Mouse (Mus musculus) midbrain, postnatal 0 days (tissue): Measurements from ENCODE around the gene Rasgef1a. TPM values are rescaled to one million over a fixed set of nuclear protein-coding genes. Genes with fewer than 3 reads are reported as not detected.

Experiments
- ATAC-seq: fragments of 200-750 bp; cut with Nextera tagmentation; 2 replicates; pipeline ENCODE4 v1.8.0; 2017; ENCODE audit warnings: moderate number of reproducible peaks, mild to moderate bottlenecking, moderate TSS enrichment, moderate library complexity; ENCODE audit not compliant: low FRiP score
- DNase-seq: peaks from one replicate; pipeline ENCODE4 v3.0.0-alpha.2; 2015; ENCODE audit warnings: low spot score
- H3K27ac ChIP-seq: fragments of 300-500 bp; sonication (generic); 2 replicates; pipeline ENCODE4 v1.5.1; 2014; ENCODE audit warnings: low read depth, mild to moderate bottlenecking, low read length, mixed read lengths
- H3K27me3 ChIP-seq: fragments of 300-500 bp; sonication (generic); 2 replicates; pipeline ENCODE4 v1.6.1; 2014; ENCODE audit warnings: low read length, control low read depth, mixed read lengths; ENCODE audit not compliant: insufficient read depth
- H3K36me3 ChIP-seq: fragments of 300-500 bp; sonication (generic); 2 replicates; pipeline ENCODE4 v1.6.1; 2014; ENCODE audit warnings: low read length, control low read depth, mixed read lengths; ENCODE audit not compliant: insufficient read depth
- H3K4me1 ChIP-seq: fragments of 300-500 bp; sonication (generic); 2 replicates; pipeline ENCODE4 v1.6.1; 2014; ENCODE audit warnings: mild to moderate bottlenecking, control low read depth, antibody characterized with exemption, low read length, mixed read lengths; ENCODE audit not compliant: insufficient read depth
- H3K4me2 ChIP-seq: fragments of 300-500 bp; sonication (generic); 2 replicates; pipeline ENCODE4 v1.6.1; 2014; ENCODE audit warnings: low read depth, mild to moderate bottlenecking, low read length, mixed read lengths; ENCODE audit not compliant: poor library complexity, severe bottlenecking
- H3K4me3 ChIP-seq: fragments of 300-500 bp; sonication (generic); 2 replicates; pipeline ENCODE4 v1.5.1; 2014; ENCODE audit warnings: low read depth, mild to moderate bottlenecking, low read length, moderate library complexity
- H3K9ac ChIP-seq: fragments of 300-500 bp; sonication (generic); replicated peaks from 2 replicates; pipeline ENCODE4 v1.6.1; 2014; ENCODE audit warnings: mild to moderate bottlenecking, low read length, moderate library complexity, mixed read lengths; ENCODE audit not compliant: poor library complexity, severe bottlenecking
- H3K9me3 ChIP-seq: fragments of 300-500 bp; sonication (generic); 2 replicates; pipeline ENCODE4 v1.6.1; 2016; ENCODE audit warnings: low read length, control low read depth
- CTCF ChIP-seq: IDR thresholded peaks from 2 replicates; pipeline ENCODE4 v1.5.1; 2016; ENCODE audit warnings: antibody characterized with exemption, mild to moderate bottlenecking
- WGBS: fragments of 180-500 bp; shearing (Covaris S2); extraction: QIAGEN DNeasy Blood & Tissue Kit; methylation state at CpG from one replicate; pipeline ENCODE4 v1.1.7; 2014; 5-methylcytosine and 5-hydroxymethylcytosine counted together
- polyA plus RNA-seq: library from polyadenylated mRNA; unstranded; fragments of >200 nt; fragmentation: Nextera tagmentation; extraction: Ambion mirVana; gene quantifications from 2 replicates; pipeline ENCODE4 v1.2.1, GENCODE M21; 2015
- total RNA-seq: library from RNA; depleted of rRNA; stranded (reverse); fragments of >200 nt; gene quantifications from 2 replicates; pipeline ENCODE4 v1.2.3, GENCODE M21; 2014

Rasgef1a gene
- total and polyA plus RNA-seq, 2 experiments from 2014 or later: 10.9 to 25.4 TPM

DNA sequence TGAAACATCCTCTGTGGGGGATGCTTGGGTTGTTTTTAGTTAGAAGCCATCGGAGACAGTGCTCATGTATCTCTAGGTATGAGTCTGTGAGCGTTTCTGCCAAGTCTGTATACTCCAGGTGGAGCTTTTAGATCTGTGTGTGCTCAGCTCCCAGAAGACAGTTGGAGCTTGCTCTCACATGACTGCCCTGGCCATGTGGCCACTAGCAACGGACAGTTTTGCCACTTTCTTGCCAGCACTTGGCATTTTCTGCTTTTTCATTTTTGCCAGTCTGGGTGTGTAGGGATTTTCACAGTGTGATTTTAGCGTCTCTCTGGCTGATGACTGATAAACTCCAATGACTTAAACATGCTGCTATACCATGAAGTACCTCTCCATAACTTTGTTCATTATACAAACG is 52.0 kb downstream of the Rasgef1a start:
- TF ChIP-seq CTCF: no peak
- Histone ChIP-seq H3K27ac (no peak overlapping the region), H3K9me3 (no peaks in the 10 kb centered on the region), H3K4me2 (no peak overlapping the region), H3K27me3 (no peaks in the 10 kb centered on the region), H3K4me3 (no peak overlapping the region), H3K9ac (no peak overlapping the region), H3K36me3 (no peaks in the 10 kb centered on the region), H3K4me1 (peaks cover 9% of the 10 kb centered on the region; the same call in 1 of the 2 replicates)
- WGBS: 74% methylated on average over 5 of the region's 5 CpGs
- DNase-seq: no peak
- ATAC-seq: no peak

DNA sequence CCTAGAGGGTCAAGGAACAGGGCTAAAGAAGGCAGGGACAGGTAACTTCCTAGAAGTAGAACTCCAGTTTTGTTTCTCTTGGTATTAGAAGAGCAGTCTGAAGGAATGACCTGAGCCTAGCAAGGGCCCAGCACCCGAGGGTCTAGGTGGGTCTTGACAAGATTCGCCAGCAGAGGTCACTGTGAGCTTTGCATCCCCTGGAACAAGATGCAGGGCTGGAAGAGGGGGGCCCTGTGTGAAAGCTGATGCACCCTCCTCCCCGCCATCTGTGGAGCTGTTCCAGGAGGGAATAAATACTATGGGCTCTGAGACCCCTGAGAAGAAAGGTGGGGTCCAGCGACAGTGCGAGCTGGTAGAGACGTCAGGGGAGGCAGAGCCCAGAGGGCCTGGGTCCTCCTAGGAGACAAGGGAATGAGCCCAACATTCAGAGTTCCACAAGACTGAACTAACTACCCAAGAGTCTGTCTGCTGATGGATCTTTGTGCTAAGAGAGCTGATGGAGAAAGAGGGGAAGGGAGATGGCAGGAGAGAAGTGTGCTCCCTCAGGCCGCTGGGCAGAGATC is 53.8 kb downstream of the Rasgef1a start:
- Histone ChIP-seq H3K9me3 (no peaks in the 10 kb centered on the region), H3K27ac (no peak overlapping the region), H3K4me2 (peak overlapping the region; percentile 95), H3K27me3 (no peaks in the 10 kb centered on the region), H3K4me1 (peaks cover 9% of the 10 kb centered on the region; the same call in 1 of the 2 replicates), H3K9ac (no peak overlapping the region), H3K4me3 (no peak overlapping the region), H3K36me3 (no peaks in the 10 kb centered on the region)
- DNase-seq: peak; percentile 78
- 15% methylated on average over 7 of the region's 7 CpGs for WGBS
- ATAC-seq: peak; percentile 31; the same call in 1 of the 2 replicates
- peak; percentile 79 for TF ChIP-seq CTCF

DNA sequence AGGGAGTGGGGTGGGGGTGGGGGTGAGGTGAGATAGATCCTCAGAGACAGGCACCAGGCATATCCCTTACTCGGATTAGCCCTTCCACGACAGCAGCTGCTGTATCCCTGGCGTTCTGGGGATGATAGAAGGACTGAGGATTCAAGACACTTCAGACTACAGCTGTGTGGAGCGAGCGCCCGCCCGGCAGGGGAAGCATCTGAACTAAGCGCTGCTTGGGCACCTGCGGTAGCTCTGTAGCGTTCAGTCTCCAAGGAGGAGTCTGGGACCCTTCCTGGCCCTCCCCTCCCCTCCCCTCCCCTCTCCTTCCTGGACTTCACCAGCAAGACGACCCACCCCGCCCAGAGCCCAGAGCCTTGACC is 54.6 kb downstream of the Rasgef1a start:
- TF ChIP-seq CTCF: no peak
- H3K4me3 ChIP-seq: peak overlapping the region; percentile 54
- no peaks in the 10 kb centered on the region for H3K9me3 ChIP-seq
- no peaks in the 10 kb centered on the region for H3K27me3 ChIP-seq
- under 1% methylated on average over 12 of the region's 12 CpGs for WGBS
- H3K4me1 ChIP-seq: peaks cover 9% of the 10 kb centered on the region; the same call in 1 of the 2 replicates
- H3K4me2 ChIP-seq: peak overlapping the region; percentile 95
- DNase-seq (no peak), ATAC-seq (peak; percentile 50; the same call in 1 of the 2 replicates)
- peak overlapping the region; percentile 32; the same call in 1 of the 2 replicates for H3K27ac ChIP-seq
- no peaks in the 10 kb centered on the region for H3K36me3 ChIP-seq
- H3K9ac ChIP-seq: peak overlapping the region; percentile 80

DNA sequence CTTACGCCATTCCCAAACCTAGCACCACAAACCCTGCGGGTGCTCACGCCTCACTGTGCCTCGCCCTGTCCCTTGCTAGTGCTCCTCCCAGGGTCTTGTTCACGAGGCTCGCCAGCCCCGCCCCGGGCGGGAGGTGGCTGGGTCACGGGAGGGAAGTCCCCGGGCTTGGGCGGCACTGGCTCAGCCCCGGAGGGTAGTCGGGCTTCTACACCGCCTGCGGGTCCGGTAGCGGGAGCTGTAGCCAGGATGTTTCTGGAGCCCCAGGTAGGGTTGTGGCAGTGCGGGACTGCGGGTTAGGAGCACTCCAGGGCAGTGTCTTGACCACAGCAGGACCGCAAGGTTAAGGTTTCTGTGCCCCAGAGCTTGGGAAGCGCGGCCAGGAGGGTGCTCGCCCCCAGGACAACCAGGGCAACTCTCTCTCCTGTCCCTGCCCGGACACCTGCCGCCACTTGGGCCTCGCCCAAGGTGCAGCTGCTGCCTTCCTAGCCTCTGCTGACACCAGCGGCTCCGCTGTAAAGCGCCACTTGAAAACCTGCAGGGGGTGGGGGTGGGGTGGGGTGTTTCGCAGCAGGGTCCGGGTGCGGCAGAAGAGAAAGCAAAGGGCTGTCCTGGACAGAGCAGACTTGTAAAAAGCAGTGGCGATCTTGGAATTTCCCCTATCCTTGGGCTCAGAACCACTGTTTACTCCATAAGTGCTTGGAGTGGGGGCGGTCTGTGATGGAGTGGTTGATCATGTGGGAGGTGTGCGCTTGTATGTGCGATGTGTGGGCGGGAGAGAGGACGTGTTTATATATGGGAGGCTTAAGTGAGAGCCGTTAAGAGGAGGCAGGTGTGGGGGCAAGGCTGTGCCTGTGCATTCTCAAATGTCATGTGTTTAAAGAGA is 55.2 kb downstream of the Rasgef1a start:
- TF ChIP-seq CTCF: no peak
- Histone ChIP-seq H3K36me3 (no peaks in the 10 kb centered on the region), H3K9me3 (no peaks in the 10 kb centered on the region), H3K27ac (0 out of 2 replicates have a peak overlapping the region, but pooled peaks have one; percentile 32), H3K9ac (peak overlapping the region; percentile 80), H3K4me1 (peaks cover 9% of the 10 kb centered on the region; the same call in 1 of the 2 replicates), H3K27me3 (no peaks in the 10 kb centered on the region), H3K4me2 (peak overlapping the region; percentile 95), H3K4me3 (peak overlapping the region; percentile 54)
- no peak for DNase-seq
- peak; percentile 57 for ATAC-seq
- WGBS: 2% methylated on average over 40 of the region's 40 CpGs

DNA sequence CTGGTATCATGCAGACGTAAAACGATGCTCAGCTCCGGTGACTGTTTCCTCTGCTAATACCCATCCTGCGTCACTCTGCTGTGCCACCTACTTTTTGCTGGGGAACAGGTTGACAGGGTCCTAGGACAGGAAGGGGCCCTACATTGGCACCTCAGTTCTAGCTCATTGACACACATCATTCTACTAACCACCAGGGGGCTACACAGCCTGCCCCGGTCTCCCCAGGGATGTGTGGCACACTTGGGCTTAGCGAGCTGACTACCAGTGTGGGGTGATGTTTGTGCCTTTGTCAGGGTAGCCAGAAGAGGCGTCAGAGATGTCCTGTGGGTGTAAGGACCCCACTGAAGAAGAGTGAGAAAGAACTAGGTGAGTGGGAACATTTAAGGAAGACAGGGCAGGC is 56.5 kb downstream of the Rasgef1a start:
- DNase-seq (no peak), ATAC-seq (no peak)
- TF ChIP-seq CTCF: peak; percentile 47
- H3K4me2 ChIP-seq: no peak overlapping the region
- H3K4me3 ChIP-seq: no peak overlapping the region
- peaks cover 9% of the 10 kb centered on the region; the same call in 1 of the 2 replicates for H3K4me1 ChIP-seq
- no peak overlapping the region for H3K9ac ChIP-seq
- H3K27ac ChIP-seq: no peak overlapping the region
- no peaks in the 10 kb centered on the region for H3K27me3 ChIP-seq
- no peaks in the 10 kb centered on the region for H3K36me3 ChIP-seq
- H3K9me3 ChIP-seq: no peaks in the 10 kb centered on the region
- 78% methylated on average over 7 of the region's 7 CpGs for WGBS
